Mouse (Mus musculus) erythroid progenitor cell, adult 5-6 weeks (primary cell): Measurements from ENCODE around the gene Fbxo31. TPM values are rescaled to one million over a fixed set of nuclear protein-coding genes. Genes with fewer than 3 reads are reported as not detected.

ENCODE experiments used
- ATAC-seq: replicated peaks from 2 replicates; pipeline ENCODE4 v1.8.0; 2016; ENCODE audit warnings: moderate number of reproducible peaks, mild to moderate bottlenecking, moderate TSS enrichment, inconsistent platforms; ENCODE audit not compliant: poor library complexity, low FRiP score, severe bottlenecking
- total RNA-seq, 2 experiments: library from RNA; stranded (forward) in 1 of 2; stranded (reverse) in 1 of 2; fragments of 150-400 nt in 1 of 2; fragments of 186-747, 209-891 nt in 1 of 2; gene quantifications; 2 replicates each; pipeline versions ENCODE4 v1.2.3 to v1.2.4; 2015 to 2017; ENCODE audit warnings: low replicate concordance in 2 of 2

The Fbxo31 gene
- total RNA-seq, 2 experiments from 2014 or later: 1.5 to 1.7 TPM

- ATAC-seq: peak; percentile 54
Observed at GRCm38 (mm10) chr8:121590203-121591177, 11.9 kb upstream of the Fbxo31 start, which contains the start of gene Map1lc3b. Gene Map1lc3b (plus strand): TSS chr8:121590361.

GRCm38 (mm10) chr8:121589205-121589726 is 10.7 kb upstream of the Fbxo31 start:
- ATAC-seq: peak; percentile 7; the same call in 1 of the 2 replicates

DNA sequence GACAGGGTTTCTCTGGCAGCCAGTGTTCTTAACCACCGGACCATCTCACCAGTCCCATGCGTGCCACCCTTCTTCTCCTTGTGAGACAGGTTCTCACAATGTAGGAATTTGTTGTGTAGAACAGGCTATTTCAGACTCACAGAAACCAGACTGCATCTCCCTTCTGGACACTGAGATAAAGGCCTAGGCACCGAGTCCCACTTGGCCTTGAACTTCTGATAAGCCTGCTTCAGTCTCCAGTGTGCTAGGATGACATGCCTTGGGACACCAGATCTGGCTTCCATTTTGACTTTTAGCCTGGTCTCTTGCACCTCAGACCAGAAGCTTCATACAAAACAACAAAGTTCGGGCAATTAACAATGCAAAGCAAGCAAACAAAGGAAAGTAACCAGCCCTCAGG is 10.1 kb upstream of the Fbxo31 start:
- peak; percentile 66 for ATAC-seq

- peak; percentile 84 for ATAC-seq
Observed at GRCm38 (mm10) chr8:121585159-121585825, 6.7 kb upstream of the Fbxo31 start.

DNA sequence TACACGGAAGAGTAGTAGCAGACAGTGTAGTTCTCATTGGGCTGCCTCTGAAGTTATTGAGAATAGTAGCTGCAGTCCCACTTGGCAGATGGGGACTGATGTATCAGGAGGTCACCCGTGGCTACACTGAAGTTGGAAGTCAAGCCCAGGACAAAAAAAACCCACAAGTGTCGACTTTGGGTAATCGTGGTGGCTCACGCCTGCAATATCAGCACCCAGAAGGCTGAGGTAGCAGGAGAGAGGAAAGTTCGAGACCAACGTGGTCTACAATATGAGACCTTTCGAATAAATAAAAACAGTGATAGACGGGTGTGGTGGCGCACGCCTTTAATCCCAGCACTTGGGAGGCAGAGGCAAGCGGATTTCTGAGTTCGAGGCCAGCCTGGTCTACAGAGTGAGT is 6.1 kb upstream of the Fbxo31 start:
- ATAC-seq: no peak

GRCm38 (mm10) chr8:121583653-121584052 is 5.0 kb upstream of the Fbxo31 start:
- ATAC-seq: no peak

- no peak for ATAC-seq
Observed at GRCm38 (mm10) chr8:121580465-121580864, 1.9 kb upstream of the Fbxo31 start.

DNA sequence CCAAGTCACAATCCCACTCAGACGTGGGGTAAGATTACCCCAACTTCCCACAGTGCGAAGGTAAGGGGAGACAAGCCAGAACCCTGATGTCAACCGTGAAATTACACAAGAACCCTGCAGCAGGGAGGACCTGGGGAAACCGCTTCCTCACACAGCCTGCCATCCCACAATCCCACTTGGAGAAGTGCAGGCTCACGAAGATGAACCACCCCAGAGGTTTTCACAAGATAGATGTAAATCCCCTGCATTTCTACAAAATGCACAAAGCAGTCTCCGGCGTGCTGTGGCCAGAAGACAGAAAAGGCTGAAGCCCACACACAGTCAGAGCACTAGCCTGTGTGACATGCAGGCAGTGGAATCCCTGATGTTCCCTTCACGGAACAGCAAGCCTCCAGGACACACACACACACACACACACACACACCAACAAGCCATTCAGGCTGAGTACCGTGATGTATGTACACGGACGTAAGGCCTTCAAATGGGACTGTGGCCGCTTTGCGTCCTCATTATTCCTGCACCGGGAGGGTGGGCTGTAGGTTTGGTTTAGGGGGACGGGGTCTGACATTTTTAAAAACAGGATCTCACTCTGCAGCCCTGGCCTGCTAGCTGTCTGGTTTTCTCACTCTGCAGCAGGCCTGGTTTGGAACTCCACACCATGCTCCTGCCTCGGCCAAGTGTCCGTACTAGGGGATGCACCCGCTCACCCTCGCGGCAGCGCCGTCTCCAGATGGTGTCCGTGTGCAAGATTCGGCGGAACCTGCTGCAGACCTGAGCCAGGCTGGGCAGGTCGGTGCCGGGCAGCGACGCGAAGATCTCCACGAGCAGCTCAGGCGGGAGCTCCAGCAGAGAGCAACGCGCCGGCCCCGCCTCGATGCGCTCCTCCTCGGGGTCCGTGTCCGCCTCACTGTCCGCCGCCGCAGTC is 593 bp downstream of the Fbxo31 start:
- peak; percentile 52 for ATAC-seq

GRCm38 (mm10) chr8:121575661-121576060 is 2.9 kb downstream of the Fbxo31 start:
- ATAC-seq: no peak

DNA sequence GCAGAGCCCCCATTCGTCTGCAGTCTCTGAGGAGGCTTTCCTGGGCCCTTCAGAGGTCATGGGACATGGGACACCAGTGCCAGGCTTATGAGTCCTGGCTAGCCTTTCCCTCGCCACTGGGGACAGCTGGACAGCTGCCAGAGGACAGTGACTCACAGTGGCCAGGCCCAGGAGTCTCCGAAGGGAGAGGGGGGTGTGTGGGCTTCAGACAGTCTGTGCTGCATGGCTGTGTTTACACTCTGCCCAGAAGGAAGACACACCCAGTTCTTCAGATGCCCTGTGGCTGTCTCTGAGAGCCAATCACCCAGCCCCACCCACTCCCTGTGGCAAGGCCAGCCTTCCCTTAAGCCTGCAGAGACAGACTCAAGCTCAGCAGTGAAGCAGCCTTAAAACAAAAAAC is 5.3 kb downstream of the Fbxo31 start:
- peak; percentile 92 for ATAC-seq

DNA sequence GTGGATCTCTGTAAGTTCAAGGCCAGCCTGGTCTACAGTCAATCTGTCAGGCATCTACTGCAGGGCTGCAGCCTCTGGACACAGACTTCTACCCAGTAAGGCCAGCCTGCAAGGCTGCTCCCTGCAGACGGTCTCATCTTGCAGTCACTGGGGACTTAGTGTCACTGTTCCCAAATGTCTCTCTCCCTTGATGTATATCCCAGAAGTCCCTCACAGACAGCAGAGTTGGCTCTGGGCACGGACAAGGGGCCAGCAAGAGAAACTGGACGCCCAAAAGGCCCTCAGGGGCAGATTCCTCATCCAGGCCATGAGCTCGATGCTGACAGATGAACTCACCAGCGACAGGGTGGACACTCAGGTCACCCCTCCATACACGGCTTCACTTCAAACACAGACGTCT is 6.5 kb downstream of the Fbxo31 start:
- no peak for ATAC-seq

DNA sequence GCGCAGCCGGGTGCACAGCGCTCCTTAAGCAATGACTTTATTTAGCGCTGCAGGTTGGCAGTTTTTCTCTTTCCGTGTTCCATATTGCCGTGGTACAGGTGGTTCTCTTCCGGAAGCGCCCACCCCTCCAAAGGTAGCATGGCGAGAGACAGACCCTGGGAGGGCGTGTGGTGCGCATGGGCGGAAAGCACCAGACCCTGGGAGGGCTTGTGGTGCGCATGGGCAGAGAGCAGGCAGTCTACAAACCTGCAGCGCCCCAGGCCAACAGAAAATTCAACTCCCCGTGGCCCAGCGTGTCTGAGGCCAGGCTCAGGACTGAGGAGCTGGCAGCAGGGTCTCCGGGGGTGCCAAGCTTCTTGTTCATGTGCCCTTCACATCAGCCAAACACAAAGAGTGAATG is 7.8 kb downstream of the Fbxo31 start:
- no peak for ATAC-seq

DNA sequence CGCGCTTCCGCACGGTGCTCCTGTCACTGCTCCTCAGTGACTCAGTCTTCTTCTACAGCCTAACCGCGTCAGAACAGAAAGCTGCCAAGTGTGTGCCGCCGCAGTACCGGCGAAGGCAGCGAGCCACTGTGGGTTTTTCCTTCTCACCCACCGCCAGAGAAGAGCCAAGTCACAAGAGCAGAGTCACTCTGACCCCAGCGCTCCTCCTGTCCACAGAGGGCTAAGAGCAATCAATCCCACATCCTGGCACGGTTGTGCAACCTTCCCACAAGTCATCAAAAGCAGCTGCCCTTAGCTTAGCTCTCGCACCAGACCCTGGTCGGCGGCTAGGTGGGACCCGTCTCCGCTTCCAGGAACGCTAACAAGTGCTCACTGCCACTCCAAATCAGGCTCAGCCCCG is 8.3 kb downstream of the Fbxo31 start:
- ATAC-seq: no peak

DNA sequence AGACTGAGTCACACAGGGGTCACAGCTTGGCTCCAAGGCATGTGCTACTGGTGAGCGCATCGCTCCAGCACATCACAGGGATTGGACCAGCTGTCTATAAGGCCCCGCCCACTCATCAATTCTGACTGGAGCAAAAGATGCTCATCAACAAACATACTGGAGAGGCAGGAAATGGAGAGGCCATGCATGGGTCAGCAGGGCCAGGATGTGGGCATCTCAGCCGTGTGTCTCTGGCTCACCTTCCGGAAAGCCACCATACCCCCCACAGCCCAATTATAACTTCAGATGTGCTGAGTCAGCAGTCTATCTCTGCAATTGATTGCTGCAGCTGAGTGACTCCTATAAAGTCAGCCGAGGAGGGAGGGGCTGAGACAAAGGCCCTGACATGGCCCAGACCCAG is 10.3 kb downstream of the Fbxo31 start:
- ATAC-seq: no peak

GRCm38 (mm10) chr8:121563701-121564100 is 14.9 kb downstream of the Fbxo31 start:
- ATAC-seq: no peak

DNA sequence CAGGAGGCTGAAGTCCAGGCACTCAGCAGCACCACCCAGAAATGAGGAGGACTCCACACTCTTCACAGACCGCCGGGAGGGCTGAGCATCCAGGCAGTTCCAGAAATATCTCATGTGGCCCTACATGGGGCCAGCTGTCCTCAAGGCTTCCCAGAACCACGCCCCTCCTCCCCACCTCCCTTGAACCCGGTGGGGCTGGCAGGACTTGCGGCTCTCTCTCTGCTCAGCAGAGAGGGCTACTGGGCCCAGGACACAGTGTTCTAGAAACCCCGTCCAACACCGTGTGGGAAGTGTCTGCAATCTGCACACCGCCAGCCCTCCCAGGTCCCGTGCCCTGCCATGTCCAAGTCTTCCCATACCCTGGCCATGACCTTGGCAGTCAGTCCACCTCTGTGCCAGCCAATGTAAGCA is 15.7 kb downstream of the Fbxo31 start:
- ATAC-seq: no peak

DNA sequence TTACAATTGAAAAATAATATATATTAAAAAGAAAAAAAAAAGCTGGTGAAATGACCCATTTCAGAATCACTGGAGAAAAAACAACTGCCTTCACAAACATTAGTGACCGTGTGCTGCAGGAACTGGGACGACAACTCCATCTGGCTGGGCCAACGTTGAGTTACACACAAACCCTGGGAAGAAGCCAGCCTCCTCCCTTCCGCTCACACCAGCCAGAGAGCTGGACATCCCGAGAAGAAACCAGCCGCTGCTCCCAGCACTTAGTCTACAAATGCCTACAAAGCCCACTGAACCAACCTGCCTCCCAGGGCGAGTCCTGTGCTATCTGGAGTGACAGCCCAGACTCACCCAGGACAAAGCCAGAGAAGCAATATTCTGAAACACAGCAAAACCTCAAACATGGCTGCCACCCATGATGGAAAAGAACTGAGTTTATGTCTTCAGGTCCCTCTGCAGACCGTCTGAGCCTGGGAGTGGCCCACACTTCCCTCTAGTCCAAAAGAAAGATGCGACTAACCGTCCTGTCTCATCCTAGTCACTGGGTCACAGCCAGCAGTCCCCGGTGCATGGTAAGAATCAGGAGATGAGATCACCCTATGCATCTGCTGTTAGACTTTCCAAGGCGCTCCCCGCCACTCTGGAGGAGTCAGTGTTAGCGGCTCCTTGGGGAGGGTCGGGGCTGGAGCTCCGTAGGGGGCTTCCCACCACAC is 16.8 kb downstream of the Fbxo31 start:
- ATAC-seq: no peak

DNA sequence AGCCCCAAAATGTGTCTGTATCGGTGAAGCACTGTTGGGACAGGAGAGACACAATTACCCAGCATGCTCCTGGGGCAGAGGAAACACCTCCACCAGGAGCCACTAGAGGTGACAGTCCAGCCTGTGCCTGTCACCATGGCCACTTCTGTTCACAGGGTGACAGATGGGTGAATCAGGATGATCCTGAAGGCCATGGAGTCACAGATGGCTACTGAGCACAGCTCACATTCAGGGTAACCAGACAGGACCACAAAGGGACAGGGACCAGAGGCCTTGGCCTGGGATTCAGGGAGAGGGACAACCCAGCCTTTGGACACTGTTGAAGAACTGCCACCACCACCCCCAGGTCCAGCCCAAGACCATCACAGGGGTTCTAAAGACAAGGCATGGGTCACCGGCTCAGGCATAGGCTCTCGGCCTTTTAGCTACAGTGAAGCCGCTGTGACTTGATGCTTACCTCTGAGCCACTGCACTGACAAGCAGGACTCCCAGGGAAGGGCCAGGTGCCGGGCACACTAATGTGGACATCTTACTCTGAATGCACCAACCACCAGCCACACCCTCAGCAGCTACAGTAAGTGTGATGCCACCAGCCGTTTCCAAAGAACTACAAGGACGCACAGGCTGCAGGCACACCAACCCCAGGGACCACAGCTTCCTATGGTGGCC is 18.0 kb downstream of the Fbxo31 start:
- no peak for ATAC-seq

GRCm38 (mm10) chr8:121559801-121560200 is 18.8 kb downstream of the Fbxo31 start:
- no peak for ATAC-seq
